Mouse (Mus musculus) cortical plate, adult 2 months (tissue): Measurements from ENCODE around the gene Misp.
A peak's percentile ranks its signal among the peaks of the same experiment; 100 is the strongest.

Experiments
- CTCF ChIP-seq: fragments of 200-500 bp; IDR thresholded peaks from 2 replicates; pipeline ENCODE4 v1.5.1; 2011; ENCODE audit warnings: mild to moderate bottlenecking, control low read depth, low read length; ENCODE audit not compliant: insufficient read depth; ENCODE audit errors: extremely low read depth
- POLR2A ChIP-seq: fragments of 200-500 bp; IDR thresholded peaks from 2 replicates; pipeline ENCODE4 v1.6.1; 2011; ENCODE audit warnings: mild to moderate bottlenecking, low read length, control low read depth; ENCODE audit not compliant: insufficient read depth; ENCODE audit errors: extremely low read depth

DNA sequence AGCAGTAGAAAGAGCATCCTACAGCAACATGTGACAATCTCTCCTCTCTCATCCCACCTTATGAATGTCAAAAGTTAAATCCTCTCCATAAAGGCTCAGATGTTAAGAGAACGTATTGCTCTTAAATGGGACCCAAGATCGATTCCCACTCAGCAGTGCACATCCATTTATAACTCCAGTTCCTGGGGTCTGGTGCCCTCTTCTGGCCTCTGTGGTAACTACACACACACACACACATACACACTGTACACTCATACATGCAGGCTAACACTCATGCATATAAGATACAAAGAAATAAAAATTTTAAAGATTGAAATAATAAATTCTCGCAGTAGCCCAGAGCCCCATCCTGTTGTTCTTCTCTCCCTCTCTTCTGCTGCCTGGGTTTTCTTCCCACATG is 16.1 kb downstream of the Misp start:
- TF ChIP-seq CTCF (0 out of 2 replicates have a peak, but pooled peaks have one; percentile 7), POLR2A (no peak)
